Mouse (Mus musculus) naive thymus-derived CD4-positive, alpha-beta T cell, adult 2 months (primary cell): Measurements from ENCODE around the gene Ggn.
A peak's percentile ranks its signal among the peaks of the same experiment; 100 is the strongest.
"Not testable (repeated sequence)": the region's sequence is repeated elsewhere in the genome, so short reads cannot be mapped to it uniquely, and the experiment has no call there.

Source experiments
- DNase-seq: peaks from one replicate; pipeline ENCODE4 v3.0.0-alpha.2; 2011; ENCODE audit warnings: low read depth

The Ggn gene

DNA sequence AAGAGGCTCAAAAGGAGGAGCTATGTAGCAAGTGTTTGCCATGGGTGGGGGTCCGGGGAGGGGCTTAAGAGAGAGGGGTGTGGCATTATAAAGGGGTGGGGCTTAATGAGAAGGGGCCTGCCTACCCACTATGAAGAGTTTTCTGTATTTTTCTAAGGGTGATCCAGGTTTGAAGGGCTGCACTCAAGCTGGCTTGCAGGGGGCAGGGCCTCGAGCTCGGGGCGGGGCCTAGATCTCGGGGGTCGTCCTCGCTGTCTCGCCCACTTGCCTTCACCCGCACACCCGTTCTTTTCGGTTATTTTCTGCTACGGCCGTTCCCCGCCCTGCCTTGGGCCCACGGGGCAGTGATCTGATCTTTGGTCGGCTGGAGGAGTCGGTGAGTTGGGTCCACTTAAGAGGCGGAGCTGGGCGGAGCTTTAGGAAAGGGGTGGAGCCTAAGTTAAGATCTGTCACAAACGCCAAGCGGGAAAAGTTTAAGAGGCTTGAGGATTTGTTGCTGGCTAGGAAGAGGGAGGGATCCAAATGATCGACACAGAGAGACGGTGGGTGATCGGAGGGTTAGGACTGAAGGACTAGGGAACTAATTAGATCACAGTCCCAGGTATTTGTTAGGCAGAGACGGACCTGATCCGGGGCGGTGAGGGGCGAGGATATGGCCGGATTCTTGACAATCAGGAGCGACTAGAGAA, at the start of gene Ggn, which contains the start of gene Spred3:
TSS of gene Ggn (plus strand) at position 145 of the 689 bp plus-strand sequence.
TSS of gene Spred3 (minus strand) at position 346 of the 689 bp plus-strand sequence.
- peak; percentile 53 for DNase-seq

DNA sequence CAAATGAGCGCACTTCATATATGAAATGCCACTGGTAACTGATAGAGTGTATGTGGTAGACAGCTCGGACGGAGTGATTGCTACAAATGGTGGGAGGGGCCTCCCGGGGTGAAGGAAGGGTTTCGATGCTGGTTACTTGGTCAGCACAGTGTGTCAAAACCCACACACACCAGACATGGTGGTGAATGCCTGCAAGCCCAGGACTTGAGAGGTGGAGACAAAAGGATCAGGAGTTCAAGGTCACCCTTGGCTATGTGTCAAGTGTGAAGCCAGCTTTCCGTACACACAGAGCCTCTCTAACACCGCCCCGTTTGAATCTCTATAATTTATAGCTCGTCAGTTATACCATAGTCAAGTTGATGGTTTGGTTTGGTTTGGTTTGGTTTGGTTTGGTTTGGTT, 47.2 kb upstream of the Ggn start:
- no peak for DNase-seq

DNA sequence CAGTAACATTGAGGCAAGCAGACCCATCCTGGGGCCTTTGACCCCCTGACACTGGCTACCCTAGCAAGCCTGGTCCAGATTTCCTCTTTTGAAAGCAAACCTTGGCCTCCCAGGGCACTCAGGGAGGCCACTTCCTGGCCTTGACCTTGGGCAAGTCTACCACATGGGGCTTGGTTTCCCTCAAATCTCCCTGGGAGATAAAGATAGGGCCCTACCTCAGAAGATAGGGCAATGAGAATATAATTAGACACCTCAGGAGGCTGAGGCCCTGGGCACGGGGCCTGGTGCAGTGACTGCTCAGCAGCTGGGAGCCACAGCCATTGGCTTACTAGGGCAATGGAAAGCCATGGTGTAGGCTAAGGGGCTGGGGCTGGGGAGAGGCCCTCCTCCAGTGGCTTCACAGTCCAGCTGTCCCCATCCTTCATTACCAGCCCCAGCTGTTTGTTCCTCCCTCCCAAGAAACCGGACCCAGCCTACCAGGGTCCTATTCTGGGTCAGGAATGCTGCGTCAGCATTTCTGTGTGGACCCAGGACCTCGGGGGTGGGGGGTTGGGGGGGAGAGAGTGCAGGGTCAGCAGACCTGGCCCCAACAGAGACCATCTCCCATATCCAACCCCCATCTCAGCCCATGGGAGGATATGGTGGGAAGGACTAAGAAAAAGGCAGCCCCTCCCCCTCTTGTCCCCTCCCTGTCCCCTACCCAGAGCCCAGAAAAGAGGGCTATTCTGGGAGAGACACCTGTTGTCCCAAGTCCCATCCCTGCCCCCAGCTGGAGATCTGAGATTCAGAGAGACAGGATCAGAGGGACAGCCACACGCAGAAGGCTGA, 46.3 kb upstream of the Ggn start:
- no peak for DNase-seq

GRCm38 (mm10) chr7:29124970-29125369, 45.0 kb upstream of the Ggn start, which contains the start of gene Ryr1:
Gene Ryr1 (minus strand): TSS chr7:29125179.
- DNase-seq = peak; percentile 52

DNA sequence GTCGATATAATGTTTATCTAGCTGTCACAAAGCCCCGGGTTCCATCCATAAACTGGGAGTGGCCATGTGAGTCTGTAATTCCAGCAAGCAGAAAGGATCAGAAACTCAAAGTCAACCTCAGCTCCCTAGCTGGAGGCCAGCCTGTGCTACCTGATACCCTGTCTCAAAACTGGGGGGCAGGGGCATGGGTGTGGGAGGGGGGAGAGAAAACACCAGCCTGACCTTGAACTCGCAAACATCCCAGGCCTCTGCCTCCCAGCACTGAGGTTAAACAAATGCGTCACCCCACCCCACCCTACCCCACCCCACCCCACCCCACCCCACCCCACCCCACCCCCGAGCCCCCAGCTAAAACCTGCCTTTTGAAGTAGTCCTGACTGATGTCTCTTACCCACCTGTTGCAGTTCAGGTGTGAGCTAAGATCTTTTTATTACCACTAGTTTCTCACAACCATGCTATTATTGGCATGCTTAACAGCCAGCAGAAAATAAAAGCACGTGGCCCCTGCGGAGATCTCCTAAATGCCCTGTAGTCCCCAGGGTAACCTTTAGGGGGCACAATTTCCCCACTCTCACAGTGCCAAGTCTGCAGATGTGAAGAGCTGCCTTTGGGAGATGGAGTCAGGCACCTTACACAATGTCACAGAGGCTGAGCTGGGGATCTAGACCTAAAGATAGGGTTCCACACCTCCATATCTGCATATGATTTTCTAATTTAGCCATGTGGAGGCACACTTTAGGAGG, 43.7 kb upstream of the Ggn start:
- peak; percentile 92 for DNase-seq

DNA sequence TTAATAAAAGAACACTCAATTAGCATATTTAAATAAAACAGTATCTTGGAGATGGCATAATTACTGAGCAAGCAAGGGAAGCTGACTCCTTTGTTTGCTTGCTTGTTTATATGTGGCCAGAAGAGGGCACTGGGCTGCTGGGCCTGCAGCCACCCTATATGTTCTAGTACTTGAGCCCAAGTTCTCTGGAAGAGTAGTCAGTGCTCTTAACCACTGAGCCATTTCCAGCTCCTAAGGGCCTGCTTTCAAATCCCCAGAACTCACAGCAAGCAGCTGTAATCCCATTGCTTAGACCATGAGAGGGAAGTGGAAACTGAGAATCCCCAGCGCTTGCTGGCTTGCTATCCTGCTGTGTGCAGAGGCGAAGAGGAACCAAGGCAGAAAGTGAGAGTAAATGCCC, 41.3 kb upstream of the Ggn start:
- DNase-seq = peak; percentile 70

- DNase-seq = no peak
These were observed 35.8 kb upstream of the Ggn start for GRCm38 (mm10) chr7:29134230-29134629.

DNA sequence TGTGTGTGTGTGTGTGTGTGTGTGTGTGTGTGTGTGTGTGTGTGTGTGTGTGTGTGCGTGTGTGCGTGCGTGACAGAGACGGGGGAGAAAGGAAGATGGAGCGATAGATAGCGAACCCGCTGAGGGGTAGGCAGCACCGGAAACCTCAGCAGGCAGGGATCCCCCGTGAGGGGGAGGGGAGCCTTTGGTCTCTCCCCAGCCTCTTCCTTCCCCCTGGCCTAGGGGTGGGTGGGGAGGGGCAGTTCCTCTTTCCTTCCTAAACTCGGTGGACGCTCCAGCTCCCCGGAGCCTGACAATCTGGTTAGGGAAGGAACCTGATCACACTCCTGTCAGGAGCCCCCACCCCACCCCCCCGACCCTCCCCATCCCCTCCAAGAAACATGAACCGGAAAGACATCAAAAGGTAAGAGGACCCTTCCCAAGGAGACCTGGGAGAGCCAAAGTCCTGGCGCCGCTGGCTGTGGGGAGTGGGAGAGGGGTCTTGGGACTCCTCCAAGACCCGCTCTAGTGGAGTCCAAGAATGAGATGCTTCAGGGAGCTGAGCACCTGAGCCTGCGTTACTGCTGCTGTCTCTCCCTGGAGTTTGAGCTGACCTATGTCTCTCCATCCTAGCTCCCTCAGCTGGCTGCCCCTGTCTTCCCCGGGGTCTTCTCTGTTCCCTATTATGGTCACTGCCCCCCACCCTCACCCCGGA, 35.2 kb upstream of the Ggn start, which contains the start of gene Rasgrp4:
TSS of gene Rasgrp4 (plus strand) at position 159 of the 694 bp plus-strand sequence.
- peak; percentile 88 for DNase-seq

GRCm38 (mm10) chr7:29137429-29137828, 32.6 kb upstream of the Ggn start:
- no peak for DNase-seq

- DNase-seq = not testable (repeated sequence)
These were observed 30.8 kb upstream of the Ggn start for GRCm38 (mm10) chr7:29139237-29139636.

DNA sequence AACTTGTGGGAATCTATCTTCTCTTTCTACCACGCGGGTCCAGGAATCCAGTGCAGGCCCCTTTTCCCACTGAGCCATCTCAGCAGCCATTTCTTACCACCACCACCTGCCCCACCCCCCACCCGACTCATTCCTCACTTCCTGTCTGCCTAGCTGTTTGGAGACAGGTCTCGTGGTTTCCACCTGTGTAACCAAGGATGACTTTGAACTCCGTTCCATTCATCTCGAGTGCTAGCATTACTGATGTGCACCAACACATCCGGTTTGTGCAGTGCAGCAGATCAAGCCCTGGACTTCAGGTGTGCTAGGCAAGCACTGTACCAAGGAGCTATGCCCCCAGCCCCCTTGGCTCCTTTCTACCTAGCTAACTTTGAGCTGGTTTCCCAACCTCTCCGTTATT, 28.6 kb upstream of the Ggn start:
- peak; percentile 89 for DNase-seq

GRCm38 (mm10) chr7:29144006-29144405, 26.0 kb upstream of the Ggn start:
- DNase-seq = no peak

DNA sequence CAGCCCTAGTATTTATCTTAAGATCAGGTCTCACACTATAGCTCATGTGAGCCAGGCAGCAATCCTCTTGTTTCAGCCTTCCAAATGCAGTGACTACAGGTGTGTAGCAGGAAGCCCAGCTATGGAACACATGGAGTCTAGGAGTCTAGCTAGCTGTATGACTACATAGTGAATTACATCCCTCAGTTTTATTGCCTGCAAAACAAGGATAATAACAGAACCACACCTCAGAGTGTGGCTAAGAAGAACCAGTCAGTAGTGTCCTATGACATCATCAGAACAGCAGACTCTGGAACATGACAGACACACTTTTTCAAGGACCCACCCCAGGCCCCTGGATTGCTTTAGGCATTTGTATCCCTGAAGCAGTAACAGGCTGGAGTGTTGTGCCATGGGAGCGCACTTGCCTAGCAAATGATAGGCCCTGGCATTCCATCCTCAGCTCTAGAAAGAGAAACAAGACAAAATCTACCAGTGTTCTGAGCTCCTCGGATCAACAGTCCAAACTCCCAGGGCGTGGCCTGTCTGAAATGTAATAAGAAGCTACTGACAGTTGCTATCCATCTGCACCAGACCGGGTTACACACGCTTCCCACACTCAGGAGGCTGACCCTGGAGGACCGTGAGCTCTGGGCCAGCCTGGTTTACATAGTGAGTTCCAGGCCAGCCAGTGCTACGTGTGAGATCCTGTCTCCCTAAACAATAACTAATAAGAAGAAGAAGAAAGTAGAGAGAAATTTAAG, 23.2 kb upstream of the Ggn start:
- DNase-seq = no peak

GRCm38 (mm10) chr7:29148771-29149170, 21.2 kb upstream of the Ggn start:
- no peak for DNase-seq

DNA sequence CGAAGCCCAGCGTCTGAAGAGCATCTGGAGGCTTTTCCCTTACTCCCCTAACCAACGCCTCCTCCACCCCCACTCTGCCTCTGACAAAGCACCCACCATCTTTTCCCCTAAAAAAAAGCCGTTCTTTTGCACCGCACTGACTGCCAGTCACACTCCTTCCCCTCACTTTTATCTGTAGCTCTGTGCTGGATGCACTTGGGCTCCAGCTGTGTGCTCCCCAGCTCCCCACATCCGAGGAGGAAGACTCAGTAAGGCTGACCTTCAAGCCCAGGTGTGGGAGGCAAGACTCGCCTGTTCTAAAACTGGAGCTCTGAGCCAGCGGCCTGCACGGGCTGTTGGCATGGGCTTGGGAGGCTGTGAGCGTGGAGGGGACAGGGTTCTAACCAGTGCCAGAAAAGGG, 18.5 kb upstream of the Ggn start:
- no peak for DNase-seq

GRCm38 (mm10) chr7:29154018-29154720, 15.8 kb upstream of the Ggn start:
- DNase-seq = peak; percentile 50

- DNase-seq = peak; percentile 85
These were observed 14.7 kb upstream of the Ggn start for GRCm38 (mm10) chr7:29155196-29155837.

- DNase-seq = peak; percentile 86
These were observed 13.9 kb upstream of the Ggn start, which contains the start of gene Fam98c for GRCm38 (mm10) chr7:29155838-29156782. Gene Fam98c (minus strand): TSS chr7:29156234.

DNA sequence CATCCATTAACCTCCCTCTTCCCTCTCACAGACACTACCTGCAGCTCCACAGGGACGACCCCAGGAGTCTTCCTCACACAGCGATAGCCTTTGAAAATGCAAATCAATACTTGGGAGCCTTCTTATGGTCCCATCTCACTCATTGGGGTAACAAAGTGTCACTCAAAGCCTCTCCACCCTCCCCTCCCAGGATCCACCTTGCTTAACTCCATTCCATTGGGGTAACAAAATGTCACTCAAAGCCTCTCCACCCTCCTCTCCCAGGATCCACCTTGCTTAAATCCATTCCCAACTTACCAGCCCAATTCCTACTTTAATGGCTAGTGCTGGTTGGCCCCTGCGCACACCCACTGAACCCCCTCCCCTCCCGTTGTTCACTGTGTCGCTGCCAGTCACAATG, 11.7 kb upstream of the Ggn start:
- DNase-seq = no peak
